Mouse (Mus musculus): ENCODE results near the gene Ctso. TPM values are rescaled to one million over a fixed set of nuclear protein-coding genes. Genes with fewer than 3 reads are reported as not detected.

Gene Ctso
- total RNA-seq, 2 experiments from 2014 or later = 7.0 TPM

DNA sequence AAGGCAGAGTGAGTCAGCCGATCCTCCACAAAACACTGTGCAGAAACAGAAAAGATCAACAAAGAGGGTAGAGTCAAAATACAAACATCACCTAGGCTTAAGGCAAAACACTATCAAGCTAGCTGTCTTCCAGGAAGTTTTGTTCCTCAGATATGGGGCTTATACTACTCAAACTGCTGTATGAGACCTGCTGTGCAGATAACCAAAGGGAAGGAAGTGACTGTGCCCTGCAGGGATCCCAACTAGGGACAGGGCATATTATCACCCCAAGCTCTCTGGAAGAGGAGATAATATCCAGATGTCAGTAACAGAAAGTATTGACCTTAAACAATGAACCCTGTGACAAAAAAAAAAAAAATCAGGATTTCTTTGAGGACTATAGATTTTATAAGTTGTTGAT is 16.6 kb downstream of the Ctso start:
- DNase-seq (ENCODE audit: low spot score in 2 of 2) = no peak

DNA sequence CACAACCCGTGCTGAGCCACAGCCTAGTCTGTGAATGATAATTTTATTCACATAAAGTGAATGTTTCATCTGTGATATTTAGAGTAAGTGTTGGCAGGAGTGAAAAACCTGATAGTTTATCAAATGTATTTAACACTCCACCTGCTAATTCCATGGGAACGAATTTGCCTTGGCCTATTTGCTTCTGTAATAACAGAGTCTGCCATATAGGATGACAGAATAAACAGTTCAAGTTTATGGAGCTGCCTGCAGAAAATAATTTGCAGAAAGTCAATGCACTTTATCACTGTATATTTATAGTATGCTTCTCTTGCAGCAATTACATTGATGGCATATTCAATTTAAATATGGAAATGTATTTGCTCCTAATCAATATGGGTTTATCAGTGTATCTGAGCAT is 19.4 kb downstream of the Ctso start:
- no peak for DNase-seq (ENCODE audit: low spot score in 2 of 2)

DNA sequence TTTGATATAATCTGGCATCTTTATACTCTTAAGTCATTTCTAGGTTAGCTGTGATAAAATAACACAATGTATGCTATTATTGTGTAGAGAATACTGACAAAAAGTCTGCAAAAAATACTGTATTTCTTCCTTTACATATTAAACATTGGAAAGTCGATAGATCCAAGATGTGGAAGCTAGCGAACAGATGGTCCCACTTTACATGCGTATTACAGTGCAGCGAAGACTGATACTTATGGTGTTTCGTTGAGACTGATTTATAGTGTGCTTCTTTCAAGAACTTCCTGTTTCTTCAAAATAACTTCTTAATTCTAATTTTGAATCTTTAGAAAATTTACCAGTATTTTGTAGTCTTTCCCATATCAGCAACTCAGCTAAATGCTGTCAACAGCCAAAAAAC is 25.1 kb downstream of the Ctso start:
- DNase-seq (ENCODE audit: low spot score in 2 of 2) = no peak

DNA sequence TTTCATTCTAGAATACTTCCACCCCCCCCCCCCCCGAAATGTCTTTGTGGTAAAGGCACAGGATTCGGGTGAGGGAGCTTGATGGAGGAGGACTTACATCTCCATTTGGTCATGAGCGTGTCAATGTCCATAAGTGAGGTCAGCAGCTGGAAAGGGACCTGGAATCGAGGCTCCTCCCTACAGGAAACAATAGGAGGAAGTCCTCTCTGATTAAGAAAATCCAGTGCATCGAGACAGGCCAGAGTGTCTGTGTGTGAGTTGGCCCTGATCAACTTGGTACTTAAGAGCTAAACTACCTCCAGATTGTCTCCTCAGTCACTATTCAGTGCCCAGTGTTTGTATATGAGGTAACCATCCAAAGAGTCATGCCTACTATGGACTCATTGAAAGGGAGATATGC is 28.9 kb downstream of the Ctso start:
- DNase-seq (ENCODE audit: low spot score in 2 of 2) = no peak

DNA sequence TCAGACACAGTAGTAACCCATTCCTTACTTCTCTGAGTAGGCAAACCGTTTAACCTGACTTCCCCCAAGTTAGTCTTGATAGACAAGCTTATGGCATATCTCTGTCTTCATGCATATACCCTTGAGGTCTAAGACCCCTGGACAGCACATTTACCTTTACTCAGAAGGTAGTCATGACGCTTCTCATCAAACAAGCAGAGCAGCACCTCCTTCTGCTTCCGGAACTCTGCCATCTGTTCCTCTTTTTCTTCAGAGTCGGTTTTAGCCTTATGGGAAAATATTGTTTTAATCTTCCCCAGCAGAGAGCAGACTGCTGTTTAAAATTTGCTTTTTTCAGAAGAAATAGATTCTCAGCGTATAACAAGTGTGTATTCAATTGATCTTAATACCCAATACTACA is 31.4 kb downstream of the Ctso start:
- DNase-seq (ENCODE audit: low spot score in 2 of 2) = no peak

DNA sequence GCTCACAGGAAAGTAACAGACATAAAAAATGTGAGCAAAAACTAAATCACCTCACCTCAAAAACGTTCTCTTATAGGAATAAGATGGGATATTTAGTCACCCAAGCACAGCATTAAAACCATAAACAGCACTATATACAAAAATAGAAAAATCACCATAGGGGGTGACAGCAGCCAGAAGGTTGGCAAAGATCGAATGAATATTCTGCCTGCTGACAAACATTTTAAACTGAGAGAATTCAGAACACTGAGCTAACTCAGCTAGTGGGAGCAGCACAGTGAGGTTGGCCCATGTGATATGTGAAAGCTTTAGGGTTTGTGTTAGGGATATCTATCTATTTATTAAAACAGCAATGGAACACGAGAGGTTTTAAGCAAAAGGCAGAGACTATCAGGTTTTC is 32.2 kb downstream of the Ctso start:
- no peak for DNase-seq (ENCODE audit: low spot score in 2 of 2)

DNA sequence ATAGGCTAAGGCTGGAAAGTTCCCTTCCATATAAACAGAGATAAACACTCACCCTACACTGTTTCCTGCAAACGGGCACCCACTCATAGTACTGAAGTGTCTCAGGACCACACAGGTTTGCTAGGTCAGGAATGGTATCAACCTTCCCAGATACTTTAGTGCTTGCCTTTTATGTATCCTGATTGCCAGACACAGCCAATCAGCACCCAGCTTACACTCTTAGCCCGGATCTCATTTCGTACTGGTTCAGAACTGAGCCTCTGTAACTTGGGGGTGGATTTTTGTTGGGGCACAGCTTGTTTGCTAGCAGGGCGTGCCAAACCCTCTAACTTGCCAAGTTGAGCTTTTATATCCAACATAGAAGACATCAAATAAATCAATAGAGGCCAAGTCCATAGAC is 43.2 kb downstream of the Ctso start:
- DNase-seq (ENCODE audit: low spot score in 2 of 2) = no peak

DNA sequence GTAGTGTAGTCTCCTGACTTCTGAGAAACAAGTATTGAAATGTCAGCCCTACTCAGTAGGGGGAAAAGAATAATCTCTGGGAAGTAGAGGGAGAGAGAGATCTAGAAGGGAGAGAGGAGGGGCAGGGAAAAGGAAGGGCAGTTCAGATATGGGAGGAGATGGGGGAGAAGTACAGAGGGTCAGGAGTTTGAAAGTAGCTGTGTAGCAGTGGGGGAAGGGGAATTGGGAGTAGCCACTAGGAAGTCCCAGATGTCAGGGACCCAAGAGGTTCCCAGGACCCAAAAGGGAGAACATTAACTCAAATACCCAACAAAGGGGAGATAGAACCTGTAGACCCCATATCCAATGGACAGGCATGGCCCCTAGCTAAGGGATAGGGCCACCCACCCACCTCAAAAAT is 43.7 kb downstream of the Ctso start, which contains the start of gene Tdo2:
TSS of gene Tdo2 (minus strand) at position 101 of the 400 bp plus-strand sequence.
- DNase-seq (ENCODE audit: low spot score in 2 of 2) = no peak

DNA sequence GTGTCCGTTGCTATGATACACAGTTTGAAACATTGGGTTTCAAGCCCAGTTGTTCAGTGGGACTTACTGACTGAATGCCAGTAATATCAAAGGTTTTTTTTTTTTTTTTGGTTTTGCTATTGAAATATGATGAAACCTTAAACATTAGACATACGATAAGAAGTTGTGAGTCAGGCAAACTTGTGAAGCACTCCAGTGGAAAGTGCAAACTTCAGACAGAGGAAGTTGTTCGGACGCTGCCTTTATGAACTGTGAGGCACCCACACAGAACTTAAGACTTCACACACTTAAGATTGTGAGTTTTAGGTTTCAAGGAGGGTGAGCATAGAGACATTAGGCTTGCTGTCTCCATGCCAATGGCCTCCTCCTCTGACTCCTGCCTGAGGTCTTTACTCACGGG is 49.2 kb downstream of the Ctso start:
- no peak for DNase-seq (ENCODE audit: low spot score in 2 of 2)

DNA sequence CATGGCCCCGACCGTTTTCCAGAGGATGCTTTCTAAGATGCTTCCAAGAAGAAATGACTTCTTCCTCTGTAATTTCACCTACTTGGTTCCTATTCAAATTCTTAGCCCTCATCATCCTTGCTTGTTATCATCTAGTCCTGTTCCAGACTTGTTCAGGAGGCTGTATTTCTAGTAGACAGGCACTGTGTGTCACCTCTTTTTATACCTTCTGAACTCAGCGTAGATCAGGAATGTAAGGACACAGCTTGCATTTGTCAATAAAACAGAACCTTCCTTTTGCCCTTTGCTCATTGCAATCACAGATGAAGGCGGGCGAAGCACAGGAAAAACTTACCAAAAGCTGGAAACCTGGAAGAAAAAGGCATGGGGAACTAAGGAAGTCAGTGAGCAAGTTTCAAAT is 49.6 kb downstream of the Ctso start, which contains the start of gene Asic5:
TSS of gene Asic5 (plus strand) at position 301 of the 400 bp plus-strand sequence.
- no peak for DNase-seq (ENCODE audit: low spot score in 2 of 2)

DNA sequence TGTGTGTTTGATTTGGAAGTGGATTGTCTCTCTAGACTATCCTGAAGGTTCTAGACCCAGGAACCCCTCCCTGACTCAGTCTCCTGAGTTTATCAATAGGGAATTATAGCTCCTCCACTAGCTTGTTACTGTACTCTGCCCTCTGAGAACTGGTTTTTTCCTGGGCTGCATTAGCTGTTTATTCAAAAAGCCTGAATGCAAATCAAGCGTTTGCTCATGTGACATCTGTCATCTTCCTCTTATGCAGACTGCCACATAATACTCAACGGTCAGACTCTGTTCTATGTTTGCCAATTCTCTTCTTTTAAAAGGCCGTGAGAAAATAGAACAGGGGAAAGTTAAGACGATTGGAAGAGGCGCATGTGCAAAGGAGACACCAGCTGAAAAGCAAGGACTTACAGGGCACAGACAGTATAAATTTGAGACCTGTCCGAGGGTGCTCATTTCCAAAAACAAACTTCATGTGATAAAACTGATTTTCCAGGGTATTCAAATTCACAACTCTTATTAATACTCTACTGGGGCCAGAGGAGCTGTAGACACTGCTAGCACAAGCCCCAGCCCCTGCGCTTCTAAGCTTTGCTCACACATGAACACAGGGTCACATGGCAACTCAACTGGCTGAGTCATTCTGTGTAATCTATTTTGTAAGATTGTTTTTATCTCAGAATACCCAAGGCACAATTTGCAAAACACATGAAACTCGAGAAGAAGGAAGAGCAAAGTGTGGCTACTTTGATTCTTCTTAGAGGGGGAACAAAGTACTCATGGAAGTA is 50.9 kb downstream of the Ctso start:
- DNase-seq (ENCODE audit: low spot score in 2 of 2) = no peak

DNA sequence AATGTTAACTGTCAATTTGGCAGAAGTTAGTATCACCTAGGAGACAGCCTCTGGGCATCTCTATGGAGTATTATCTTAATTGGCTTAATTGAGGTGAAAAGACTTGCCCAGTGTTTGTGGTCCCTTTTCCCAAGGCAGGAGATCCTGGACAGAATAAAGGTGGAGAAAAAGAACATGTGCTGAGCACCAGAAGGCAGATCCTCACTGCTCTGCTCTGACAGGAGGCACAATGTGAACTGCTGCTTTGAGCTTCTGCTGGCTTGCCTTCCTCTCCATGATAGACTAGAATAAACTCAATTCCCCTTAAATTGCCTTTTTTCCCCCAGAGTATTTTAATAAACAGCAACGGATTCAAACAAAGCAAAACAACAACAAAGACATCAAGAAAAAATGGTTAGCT is 52.7 kb downstream of the Ctso start:
- DNase-seq (ENCODE audit: low spot score in 2 of 2) = no peak

DNA sequence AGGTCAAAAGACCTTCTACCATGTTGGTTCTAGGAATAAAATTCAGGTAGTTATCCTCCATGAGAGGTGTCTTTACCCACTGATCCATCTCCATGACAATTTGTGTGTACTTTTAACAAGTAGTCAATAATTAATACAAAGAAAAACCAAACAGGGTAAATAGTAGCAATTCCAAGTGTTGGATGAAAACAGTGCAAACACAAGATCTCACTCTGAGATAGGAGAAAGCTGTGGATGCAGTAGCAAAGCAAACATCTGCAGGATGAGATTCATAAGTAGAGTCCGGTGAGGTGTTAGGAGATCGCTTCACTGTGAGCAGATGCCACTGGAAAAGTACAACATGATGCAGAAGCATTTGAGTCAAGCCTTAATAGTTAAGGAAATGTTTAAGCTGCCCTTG is 53.7 kb downstream of the Ctso start:
- no peak for DNase-seq (ENCODE audit: low spot score in 2 of 2)

DNA sequence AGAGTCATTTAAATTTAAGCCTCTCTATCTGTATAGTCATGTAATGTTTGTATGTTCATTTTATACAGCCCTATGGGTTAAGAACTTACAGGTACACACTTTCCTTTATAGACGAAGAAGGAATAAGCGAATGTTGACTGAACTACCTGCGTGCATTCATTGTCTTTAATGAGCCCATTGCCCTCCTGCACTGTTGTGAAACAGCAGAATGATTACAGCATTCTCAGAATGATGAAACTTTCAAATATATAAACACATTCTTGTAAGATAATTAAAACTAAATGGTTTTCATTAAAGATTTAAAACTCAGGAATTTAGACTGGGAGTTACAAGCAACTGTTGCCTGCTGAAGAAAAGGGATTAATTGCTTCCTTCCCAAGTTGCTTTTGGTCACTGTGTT is 55.2 kb downstream of the Ctso start:
- no peak for DNase-seq (ENCODE audit: low spot score in 2 of 2)

DNA sequence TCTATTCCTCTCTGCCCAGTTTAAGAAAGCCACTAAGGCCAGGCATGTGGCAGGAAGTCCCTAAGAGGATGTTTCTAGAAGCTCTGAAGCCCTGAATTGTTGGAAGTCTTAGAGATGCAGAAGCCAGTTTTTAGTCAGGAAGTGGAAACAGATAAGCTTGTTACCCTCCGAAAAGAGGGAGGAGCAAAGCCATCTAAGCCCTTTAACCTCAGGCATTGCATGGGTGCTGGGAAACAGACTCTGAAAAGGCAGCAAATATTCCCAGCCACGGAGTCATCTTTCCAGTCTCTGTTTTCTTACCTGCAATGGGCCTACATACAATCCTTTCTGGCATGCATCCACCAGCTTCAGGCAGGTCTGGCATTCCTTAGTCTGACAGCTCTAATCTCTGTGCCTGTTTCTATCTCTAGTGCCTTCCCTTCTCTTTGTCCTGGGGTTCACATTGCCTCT is 57.3 kb downstream of the Ctso start:
- DNase-seq (ENCODE audit: low spot score in 2 of 2) = no peak

DNA sequence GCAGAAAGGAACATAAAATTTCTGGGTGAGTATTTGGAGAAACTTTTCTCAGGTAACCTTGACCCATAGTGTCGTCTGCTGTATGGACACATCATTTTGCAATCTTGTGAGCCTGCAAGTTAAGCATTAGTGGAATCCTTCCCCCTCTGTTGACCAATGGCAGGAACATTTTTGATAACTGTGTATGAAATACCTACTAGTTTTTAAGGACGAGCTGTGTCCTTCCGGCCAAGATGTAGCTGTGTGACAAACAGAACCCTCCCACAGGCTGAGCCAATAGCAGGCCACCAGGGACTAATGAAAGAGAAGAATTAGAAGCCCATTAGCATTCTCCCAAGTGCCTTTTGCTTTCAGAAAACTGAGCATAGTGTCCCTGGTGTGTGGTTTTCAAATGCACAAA is 58.1 kb downstream of the Ctso start:
- no peak for DNase-seq (ENCODE audit: low spot score in 2 of 2)

DNA sequence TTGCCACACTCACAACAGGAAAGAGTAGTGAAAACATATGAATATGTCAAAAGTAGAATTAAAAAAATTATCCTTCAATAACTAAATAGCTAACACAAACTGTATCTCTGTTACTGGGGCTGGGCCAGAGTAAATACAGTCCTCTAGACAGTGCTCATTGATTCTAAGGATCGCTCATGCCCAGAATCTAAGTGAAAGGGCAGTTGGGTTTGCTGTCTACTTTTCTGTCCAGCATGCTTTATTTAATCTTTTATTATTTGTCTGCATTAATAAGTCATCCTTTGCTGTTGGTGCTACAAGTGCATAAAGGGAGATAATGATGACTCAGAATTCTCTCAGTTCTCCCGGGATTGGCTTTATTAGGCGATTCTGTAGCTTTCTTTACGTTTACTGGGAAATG is 63.0 kb downstream of the Ctso start:
- no peak for DNase-seq (ENCODE audit: low spot score in 2 of 2)

DNA sequence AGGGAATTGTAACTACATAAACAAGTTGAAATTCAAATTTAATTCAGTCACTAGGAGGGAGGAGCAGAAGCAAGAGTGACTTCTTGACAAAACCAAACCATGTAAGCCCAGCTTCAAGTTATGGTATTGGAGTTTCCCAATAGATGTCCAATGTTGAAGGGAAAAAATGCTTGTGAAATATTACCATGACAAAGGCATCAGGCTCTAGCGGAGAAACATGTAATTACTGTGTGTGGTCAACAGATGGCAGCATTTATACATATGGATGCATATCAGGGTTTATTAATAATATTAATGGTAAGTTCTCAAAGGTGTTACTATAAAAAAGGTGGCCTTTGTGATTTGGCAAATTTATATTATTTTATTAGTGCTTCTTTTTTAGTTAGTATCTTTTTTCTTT is 63.6 kb downstream of the Ctso start:
- DNase-seq (ENCODE audit: low spot score in 2 of 2) = no peak

Other genes with a start within 250 kb of the Ctso start
- under 1 TPM in 1 of 2 experiments, not detected in 1; 0.26 TPM for gene Tdo2, start 43.6 kb downstream of the Ctso start, total RNA-seq (2021)
- gene Asic5, start 49.7 kb downstream of the Ctso start, total RNA-seq (2021) = not detected
- 10 to 100 TPM; 12.6 to 14.7 TPM for gene Gucy1b1, start 142.1 kb downstream of the Ctso start, total RNA-seq (2021)
- gene Gucy1a1, start 213.2 kb downstream of the Ctso start, total RNA-seq (2021) = 10 to 100 TPM; 29.2 to 30.5 TPM

Measured in gastrocnemius, postnatal 4 days (tissue).